Mouse (Mus musculus) adipose tissue, adult 10 weeks (tissue): Measurements from ENCODE around the gene Gm11938. TPM values are rescaled to one million over a fixed set of nuclear protein-coding genes. Genes with fewer than 3 reads are reported as not detected.

ENCODE experiments used
- polyA plus RNA-seq: library from polyadenylated mRNA; stranded (reverse); fragments of 350-450 nt; fragmentation: Illumina TruSeq; extraction: RNeasy Lipid Tissue Mini Kit (QIAGEN cat#74804); gene quantifications from one replicate; pipeline ENCODE4 v1.2.3, GENCODE M21; 2014; ENCODE audit warnings: low read depth, low replicate concordance

Gene Gm11938
- not detected for polyA plus RNA-seq

GRCm38 (mm10) chr11:99603208-99603607 lies at the start of gene Gm11938:
Gm11938 (minus strand) TSS chr11:99603308.

GRCm38 (mm10) chr11:99650136-99650535 lies 47.0 kb upstream of the Gm11938 start, which contains the start of gene Gm11555:
Gm11555 (minus strand) TSS chr11:99650236.

DNA sequence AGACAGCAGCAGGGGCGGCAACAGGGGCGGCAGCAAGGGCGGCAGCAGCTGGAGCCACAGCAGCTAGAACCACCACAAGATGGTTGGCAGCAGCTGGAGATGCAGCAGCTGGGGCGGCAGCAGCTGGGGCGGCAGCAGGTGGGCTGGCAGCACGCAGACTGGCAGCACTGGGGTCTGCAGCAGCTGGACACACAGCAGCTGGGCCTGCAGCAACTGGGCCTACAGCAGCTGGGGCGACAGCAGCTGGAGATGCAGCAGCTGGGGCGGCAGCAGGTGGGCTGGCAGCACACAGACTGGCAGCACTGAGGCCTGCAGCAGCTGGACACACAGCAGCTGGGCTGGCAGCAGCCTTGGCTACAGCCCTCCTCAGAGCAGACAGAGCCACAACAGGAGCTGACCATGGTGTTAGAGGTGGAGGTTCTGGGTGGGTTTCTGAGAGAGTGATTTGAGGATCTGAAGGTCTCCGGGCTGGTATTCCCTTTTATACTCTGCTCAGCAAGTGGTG lies 40.6 kb upstream of the Gm11938 start, which contains the start of gene Krtap4-7:
TSS of gene Krtap4-7 (minus strand) at position 455 of the 505 bp plus-strand sequence.

GRCm38 (mm10) chr11:99634653-99635134 lies 31.6 kb upstream of the Gm11938 start, which contains the start of gene Krtap4-2:
Krtap4-2 (minus strand) TSS chr11:99635084.

DNA sequence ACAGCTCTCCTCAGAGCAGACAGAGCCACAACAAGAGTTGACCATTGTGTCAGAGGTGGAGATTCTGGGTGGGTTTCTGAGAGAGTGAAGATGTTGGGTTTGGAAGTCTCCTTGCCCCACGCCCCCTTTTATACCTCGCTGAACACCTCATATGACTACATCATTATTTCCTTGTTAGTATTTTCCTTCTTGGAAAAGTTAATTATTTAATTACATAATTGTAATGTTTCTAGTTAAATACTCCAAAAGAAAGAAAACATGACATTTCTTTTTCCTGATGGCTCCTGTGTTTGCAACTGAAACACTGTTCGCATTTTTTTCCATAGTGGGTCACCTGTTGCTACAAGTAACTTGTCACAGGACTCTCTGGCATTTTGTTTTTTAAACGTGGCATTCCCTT lies 25.0 kb upstream of the Gm11938 start, which contains the start of gene Krtap4-1:
TSS of gene Krtap4-1 (minus strand) at position 101 of the 400 bp plus-strand sequence.

DNA sequence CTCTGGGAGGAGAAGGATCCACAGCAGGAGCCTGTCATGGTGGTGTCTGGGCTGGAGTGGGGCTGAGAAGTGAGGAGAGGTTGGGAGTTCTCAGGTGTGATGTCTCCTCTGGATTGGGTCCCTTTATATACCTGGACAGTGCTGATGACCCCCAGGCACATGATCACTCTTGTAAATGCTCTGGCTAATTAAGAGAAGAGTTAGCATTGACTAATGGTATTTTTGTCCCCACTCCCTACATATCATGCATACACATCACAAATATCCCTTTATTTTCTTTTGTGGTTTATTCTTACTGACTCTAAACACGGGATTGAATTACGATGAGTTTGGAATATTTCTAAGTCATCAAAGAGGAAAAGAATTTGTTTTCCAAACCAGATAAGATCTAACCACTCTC lies 17.2 kb upstream of the Gm11938 start, which contains the start of gene Gm11562:
TSS of gene Gm11562 (minus strand) at position 101 of the 400 bp plus-strand sequence.

GRCm38 (mm10) chr11:99614796-99615363 lies 11.8 kb upstream of the Gm11938 start, which contains the start of gene Krtap2-4:
Krtap2-4 (minus strand) TSS chr11:99614846.

GRCm38 (mm10) chr11:99610089-99610488 lies 7.0 kb upstream of the Gm11938 start, which contains the start of gene Gm11937:
Gm11937 (minus strand) TSS chr11:99610189.

DNA sequence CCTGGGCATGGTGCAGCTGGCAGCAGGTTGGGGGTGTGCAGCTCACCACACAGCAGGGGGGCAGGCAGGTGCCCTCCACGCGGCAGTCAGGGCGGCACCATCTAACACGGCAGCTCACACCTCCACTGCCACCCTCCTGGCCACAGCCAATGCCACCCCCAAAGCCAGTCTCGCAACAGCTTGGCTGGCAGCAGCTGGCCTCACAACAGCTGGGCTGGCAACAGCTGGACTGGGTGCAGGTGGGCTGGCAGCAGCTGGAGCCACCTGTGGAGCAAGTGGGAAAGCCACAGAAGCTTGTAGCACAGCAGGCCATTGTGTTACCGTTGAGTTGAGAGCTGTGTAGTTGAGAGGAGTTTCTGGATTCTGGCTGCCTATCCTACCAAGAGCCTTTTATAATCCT lies 5.4 kb downstream of the Gm11938 start, which contains the start of gene Krtap9-3:
TSS of gene Krtap9-3 (minus strand) at position 364 of the 400 bp plus-strand sequence.

DNA sequence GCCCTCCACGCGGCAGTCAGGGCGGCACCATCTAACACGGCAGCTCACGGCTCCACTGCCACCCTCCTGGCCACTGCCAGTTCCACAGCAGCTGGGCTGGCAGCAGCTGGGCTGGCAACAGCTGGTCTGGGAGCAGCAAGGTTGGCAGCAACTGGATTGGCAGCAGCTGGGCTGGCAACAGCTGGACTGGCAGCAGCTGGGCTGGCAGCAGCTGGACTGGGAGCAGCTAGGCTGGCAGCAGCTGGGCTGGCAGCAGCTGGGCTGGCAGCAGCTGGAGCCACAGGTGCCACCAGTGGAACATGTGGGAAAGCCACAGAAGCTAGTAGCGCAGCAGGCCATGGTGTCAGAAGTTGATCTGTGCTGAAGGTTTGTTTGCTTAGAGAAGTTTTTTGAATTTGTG lies 12.1 kb downstream of the Gm11938 start, which contains the start of gene Krtap1-3:
TSS of gene Krtap1-3 (minus strand) at position 359 of the 400 bp plus-strand sequence.

DNA sequence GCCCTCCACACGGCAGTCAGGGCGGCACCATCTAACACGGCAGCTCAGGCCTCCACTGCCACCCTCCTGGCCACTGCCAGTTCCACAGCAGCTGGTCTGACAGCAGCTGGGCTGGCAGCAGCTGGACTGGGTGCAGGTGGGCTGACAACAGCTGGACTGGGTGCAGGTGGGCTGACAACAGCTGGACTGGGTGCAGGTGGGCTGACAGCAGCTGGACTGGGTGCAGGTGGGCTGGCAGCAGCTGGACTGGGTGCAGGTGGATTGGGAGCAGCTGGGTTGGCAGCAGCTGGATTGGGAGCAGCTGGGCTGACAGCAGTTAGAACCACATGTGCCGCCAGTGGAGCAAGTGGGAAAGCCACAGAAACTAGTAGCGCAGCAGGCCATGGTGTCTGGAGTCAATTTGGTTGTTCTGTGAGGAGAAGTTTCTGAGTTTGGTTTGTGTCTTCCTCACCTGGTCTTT lies 19.8 kb downstream of the Gm11938 start, which contains the start of gene Krtap1-4:
TSS of gene Krtap1-4 (minus strand) at position 410 of the 460 bp plus-strand sequence.

DNA sequence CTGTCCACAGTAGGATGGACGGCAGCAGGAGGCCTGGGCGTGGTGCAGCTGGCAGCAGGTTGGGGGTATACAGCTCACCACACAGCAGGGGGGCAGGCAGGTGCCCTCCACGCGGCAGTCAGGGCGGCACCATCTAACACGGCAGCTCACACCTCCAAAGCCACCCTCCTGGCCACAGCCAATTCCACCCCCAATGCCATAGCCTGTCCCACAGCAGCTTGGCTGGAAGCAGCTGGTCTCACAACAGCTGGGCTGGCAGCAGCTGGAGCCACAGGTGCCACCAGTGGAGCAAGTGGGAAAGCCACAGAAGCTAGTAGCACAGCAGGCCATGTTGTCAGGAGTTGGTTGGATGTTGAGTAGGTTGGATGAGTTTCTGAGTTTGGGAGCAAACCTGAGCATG lies 22.5 kb downstream of the Gm11938 start, which contains the start of gene Krtap1-5:
TSS of gene Krtap1-5 (minus strand) at position 381 of the 400 bp plus-strand sequence.

DNA sequence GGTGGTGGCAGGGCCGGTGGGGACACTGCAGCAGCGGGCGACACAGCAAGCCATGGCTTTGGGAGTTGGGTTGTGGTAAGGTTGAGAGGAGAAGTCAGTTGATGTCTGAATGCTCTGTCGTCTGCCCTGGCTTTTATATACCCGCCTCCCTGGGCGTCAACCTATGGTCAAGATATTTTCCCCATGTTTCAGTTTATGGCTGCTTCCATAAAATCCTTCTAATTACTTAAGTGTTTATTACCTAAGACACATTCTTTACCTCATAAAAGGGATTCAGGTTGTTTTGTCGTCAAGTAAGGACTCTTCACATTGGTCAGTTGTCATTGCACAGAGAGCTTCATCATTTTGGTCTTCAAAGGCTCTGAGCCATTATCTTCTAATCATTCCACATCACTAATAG lies 36.6 kb downstream of the Gm11938 start, which contains the start of gene Krtap3-1:
TSS of gene Krtap3-1 (minus strand) at position 101 of the 400 bp plus-strand sequence.

GRCm38 (mm10) chr11:99559366-99559765 lies 43.7 kb downstream of the Gm11938 start, which contains the start of gene Gm11939:
Gm11939 (minus strand) TSS chr11:99559466.

GRCm38 (mm10) chr11:99556753-99557152 lies 46.4 kb downstream of the Gm11938 start, which contains the start of gene Krtap3-2:
Krtap3-2 (minus strand) TSS chr11:99556853.

Other genes starting within 250 kb of the Gm11938 start
- gene Krt28, start 228.4 kb downstream of the Gm11938 start, polyA plus RNA-seq, result not detected
- 7.4 TPM for gene Krt10, start 213.9 kb downstream of the Gm11938 start, polyA plus RNA-seq
- gene Krt12, start 181.0 kb downstream of the Gm11938 start, polyA plus RNA-seq, result not detected
- gene Krt20, start 165.2 kb downstream of the Gm11938 start, polyA plus RNA-seq, result 0.77 TPM
- gene Krt23, start 110.2 kb downstream of the Gm11938 start, polyA plus RNA-seq, result 62.3 TPM
- not detected for gene Krt39, start 82.0 kb downstream of the Gm11938 start, polyA plus RNA-seq
- not detected for gene Krt40, start 60.1 kb downstream of the Gm11938 start, polyA plus RNA-seq
- gene Krtap3-3, start 52.4 kb downstream of the Gm11938 start, polyA plus RNA-seq, result 0.48 TPM
- not detected for gene Krtap3-2, start 46.5 kb downstream of the Gm11938 start, polyA plus RNA-seq
- not detected for gene Gm11939, start 43.8 kb downstream of the Gm11938 start, polyA plus RNA-seq
- not detected for gene Krtap3-1, start 36.7 kb downstream of the Gm11938 start, polyA plus RNA-seq
- gene Krtap1-5, start 22.3 kb downstream of the Gm11938 start, polyA plus RNA-seq, result not detected
- not detected for gene Krtap1-4, start 19.7 kb downstream of the Gm11938 start, polyA plus RNA-seq
- gene Krtap1-3, start 12.0 kb downstream of the Gm11938 start, polyA plus RNA-seq, result not detected
- gene Krtap9-3, start 5.2 kb downstream of the Gm11938 start, polyA plus RNA-seq, result not detected
- not detected for gene Gm11937, start 6.9 kb upstream of the Gm11938 start, polyA plus RNA-seq
- not detected for gene Krtap2-4, start 11.5 kb upstream of the Gm11938 start, polyA plus RNA-seq
- not detected for gene Gm11562, start 17.1 kb upstream of the Gm11938 start, polyA plus RNA-seq
- not detected for gene Krtap4-1, start 24.9 kb upstream of the Gm11938 start, polyA plus RNA-seq
- gene Krtap4-2, start 31.8 kb upstream of the Gm11938 start, polyA plus RNA-seq, result not detected
- gene Krtap4-7, start 40.8 kb upstream of the Gm11938 start, polyA plus RNA-seq, result not detected
- gene Gm11555, start 46.9 kb upstream of the Gm11938 start, polyA plus RNA-seq, result not detected
- not detected for gene Gm11563, start 55.7 kb upstream of the Gm11938 start, polyA plus RNA-seq
- not detected for gene Krtap4-6, start 62.7 kb upstream of the Gm11938 start, polyA plus RNA-seq
- not detected for gene Gm14190, start 87.4 kb upstream of the Gm11938 start, polyA plus RNA-seq
- not detected for gene Gm14180, start 131.0 kb upstream of the Gm11938 start, polyA plus RNA-seq
- gene Gm11595, start 169.6 kb upstream of the Gm11938 start, polyA plus RNA-seq, result not detected
- not detected for gene Krtap4-8, start 177.4 kb upstream of the Gm11938 start, polyA plus RNA-seq
- gene Krtap4-9, start 181.9 kb upstream of the Gm11938 start, polyA plus RNA-seq, result not detected
- not detected for gene Gm11596, start 190.2 kb upstream of the Gm11938 start, polyA plus RNA-seq
- not detected for gene Gm11569, start 195.6 kb upstream of the Gm11938 start, polyA plus RNA-seq
- gene Gm11554, start 201.1 kb upstream of the Gm11938 start, polyA plus RNA-seq, result not detected
- not detected for gene Krtap4-13, start 206.6 kb upstream of the Gm11938 start, polyA plus RNA-seq
- gene Gm11564, start 212.4 kb upstream of the Gm11938 start, polyA plus RNA-seq, result not detected
- not detected for gene 2300003K06Rik, start 234.8 kb upstream of the Gm11938 start, polyA plus RNA-seq
- not detected for gene Krtap4-16, start 248.3 kb upstream of the Gm11938 start, polyA plus RNA-seq